Mouse (Mus musculus): ENCODE results near the gene Slc6a16. TPM values are rescaled to one million over a fixed set of nuclear protein-coding genes. Genes with fewer than 3 reads are reported as not detected.
"Not testable (repeated sequence)": the region's sequence is repeated elsewhere in the genome, so short reads cannot be mapped to it uniquely, and the experiment has no call there.

Gene Slc6a16
- total RNA-seq, 4 experiments from 2014 or later, result not detected

- no peak for DNase-seq (ENCODE audit: low spot score in 2 of 2)
These were observed 6.8 kb downstream of the Slc6a16 start for GRCm38 (mm10) chr7:45247666-45248065.

GRCm38 (mm10) chr7:45253806-45254205, 12.9 kb downstream of the Slc6a16 start:
- DNase-seq (ENCODE audit: low spot score in 2 of 2), result no peak

GRCm38 (mm10) chr7:45255822-45256221, 14.9 kb downstream of the Slc6a16 start:
- not testable (repeated sequence) for DNase-seq (ENCODE audit: low spot score in 2 of 2)

- no peak for DNase-seq (ENCODE audit: low spot score in 2 of 2)
These were observed 16.4 kb downstream of the Slc6a16 start for GRCm38 (mm10) chr7:45257063-45257840.

- DNase-seq (ENCODE audit: low spot score in 2 of 2), result no peak
These were observed 18.4 kb downstream of the Slc6a16 start for GRCm38 (mm10) chr7:45259281-45259680.

GRCm38 (mm10) chr7:45262266-45262665, 21.4 kb downstream of the Slc6a16 start:
- no peak for DNase-seq (ENCODE audit: low spot score in 2 of 2)

- no peak for DNase-seq (ENCODE audit: low spot score in 2 of 2)
These were observed 22.2 kb downstream of the Slc6a16 start for GRCm38 (mm10) chr7:45263006-45263607.

- DNase-seq (ENCODE audit: low spot score in 2 of 2), result no peak
These were observed 23.5 kb downstream of the Slc6a16 start for GRCm38 (mm10) chr7:45264348-45264747.

- DNase-seq (ENCODE audit: low spot score in 2 of 2), result no peak
These were observed 24.6 kb downstream of the Slc6a16 start for GRCm38 (mm10) chr7:45265518-45265917.

GRCm38 (mm10) chr7:45272786-45273412, 32.0 kb downstream of the Slc6a16 start:
- DNase-seq (ENCODE audit: low spot score in 2 of 2), result no peak

GRCm38 (mm10) chr7:45273672-45274071, 32.8 kb downstream of the Slc6a16 start:
- DNase-seq (ENCODE audit: low spot score in 2 of 2), result no peak

- DNase-seq (ENCODE audit: low spot score in 2 of 2), result peak; percentile 72 to 77
These were observed 36.4 kb downstream of the Slc6a16 start, which contains the start of gene Slc6a21 for GRCm38 (mm10) chr7:45277136-45277760. TSS of gene Slc6a21 (plus strand) at chr7:45277513.

GRCm38 (mm10) chr7:45286486-45286885, 45.6 kb downstream of the Slc6a16 start:
- DNase-seq (ENCODE audit: low spot score in 2 of 2), result no peak

GRCm38 (mm10) chr7:45296626-45297025, 55.7 kb downstream of the Slc6a16 start:
- DNase-seq (ENCODE audit: low spot score in 2 of 2), result peak in 1 of 2 experiments; percentile 36

- DNase-seq (ENCODE audit: low spot score in 2 of 2), result no peak
These were observed 56.7 kb downstream of the Slc6a16 start for GRCm38 (mm10) chr7:45297563-45297962.

GRCm38 (mm10) chr7:45299752-45300151, 58.9 kb downstream of the Slc6a16 start:
- peak in 1 of 2 experiments; percentile 39 for DNase-seq (ENCODE audit: low spot score in 2 of 2)

GRCm38 (mm10) chr7:45300270-45300669, 59.4 kb downstream of the Slc6a16 start:
- peak; percentile 40 to 41 for DNase-seq (ENCODE audit: low spot score in 2 of 2)

GRCm38 (mm10) chr7:45302626-45303025, 61.7 kb downstream of the Slc6a16 start:
- no peak for DNase-seq (ENCODE audit: low spot score in 2 of 2)

GRCm38 (mm10) chr7:45304869-45305268, 64.0 kb downstream of the Slc6a16 start:
- DNase-seq (ENCODE audit: low spot score in 2 of 2), result no peak

- peak in 1 of 2 experiments; percentile 49 for DNase-seq (ENCODE audit: low spot score in 2 of 2)
These were observed 64.4 kb downstream of the Slc6a16 start for GRCm38 (mm10) chr7:45305275-45305674.

GRCm38 (mm10) chr7:45308551-45309240, 67.8 kb downstream of the Slc6a16 start:
- no peak for DNase-seq (ENCODE audit: low spot score in 2 of 2)
